20 mouse cellular contexts compared by ENCODE assay signal in the genomic region with DNA sequence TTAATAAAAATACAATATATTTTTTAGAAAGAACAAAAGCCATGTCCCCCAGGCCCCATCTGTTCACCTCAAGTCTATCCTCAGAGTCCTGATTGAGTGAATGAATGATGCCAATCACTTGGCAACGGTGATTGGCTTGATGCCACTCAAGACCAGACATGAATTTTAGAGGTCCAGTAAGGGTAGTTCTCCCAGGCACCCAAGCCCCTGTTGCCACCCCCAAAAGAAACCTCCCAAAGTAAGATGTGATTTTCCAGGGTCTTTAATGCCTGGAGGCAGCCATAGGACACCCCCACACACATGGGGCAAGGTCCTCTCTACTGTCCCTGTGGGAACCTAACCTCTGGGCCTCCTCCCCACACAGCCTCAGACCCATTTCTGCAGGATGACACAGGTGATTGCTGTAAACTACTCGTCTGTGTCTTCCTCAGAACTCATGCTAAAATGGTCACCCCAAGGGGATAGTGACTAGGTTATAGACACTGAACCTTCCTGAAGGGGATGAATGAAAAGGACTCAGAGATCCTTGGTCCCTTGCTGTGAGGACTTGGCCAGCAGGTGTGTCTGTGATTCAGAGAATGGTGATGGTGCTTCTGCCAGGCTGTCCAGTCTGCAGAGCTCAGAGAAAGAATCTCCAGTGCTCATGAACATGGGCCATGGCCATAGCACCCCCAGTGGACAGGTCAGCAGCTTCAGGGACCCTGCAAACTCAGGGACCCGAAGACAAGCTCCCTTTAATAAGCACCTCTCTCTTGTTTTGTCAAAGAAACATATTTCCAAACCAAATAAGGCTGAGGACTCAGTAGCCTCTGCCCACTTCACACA. TPM values are rescaled to one million over a fixed set of nuclear protein-coding genes. Genes with fewer than 3 reads are reported as not detected.
DNase-seq lines count a peak whose midpoint lies in the region; ATAC-seq lines count a peak whose summit lies in the region.
"Had no signal": no experiment of that assay in that cellular context is flagged by ENCODE, and none has a peak within 500 bp of the region (broad histone marks: within the 10 kb centered on the region; RNA-seq: fewer than 3 reads in every experiment).

No protein-coding gene starts in this region.

- no peaks in the 10 kb centered on the region for H3K36me3 ChIP-seq in intestine, embryonic 14.5 days (ENCODE audit: control insufficient read depth, insufficient read depth, low read length)
- no peaks in the 10 kb centered on the region for H3K36me3 ChIP-seq in intestine, embryonic 16.5 days (ENCODE audit: control insufficient read depth, insufficient read depth, low read length)
- H3K36me3 ChIP-seq: kidney, embryonic 15.5 days; limb, embryonic 12.5 days had no signal

- no peak overlapping the region for H3K9ac ChIP-seq in intestine, embryonic 14.5 days (ENCODE audit: low read length)
- H3K9ac ChIP-seq in intestine, embryonic 16.5 days (ENCODE audit: low read depth, low read length): no peak overlapping the region
- H3K9ac ChIP-seq: forebrain, postnatal 0 days; hindbrain, embryonic 14.5 days; kidney, embryonic 15.5 days; limb, embryonic 12.5 days had no signal

- no peak overlapping the region for H3K4me2 ChIP-seq in intestine, embryonic 14.5 days (ENCODE audit: low read length)
- no peak overlapping the region for H3K4me2 ChIP-seq in intestine, embryonic 16.5 days (ENCODE audit: low read depth, low read length)
- H3K4me2 ChIP-seq: hindbrain, embryonic 14.5 days; kidney, embryonic 15.5 days; limb, embryonic 12.5 days had no signal

- H3K27ac ChIP-seq in intestine, embryonic 14.5 days (ENCODE audit: low read depth): 0 out of 2 replicates have a peak overlapping the region, but pooled peaks have one; percentile 6
- no peak overlapping the region for H3K27ac ChIP-seq in intestine, embryonic 16.5 days (ENCODE audit: low read length)
- H3K27ac ChIP-seq: hindbrain, embryonic 14.5 days; limb, embryonic 12.5 days had no signal

- WGBS in intestine, embryonic 14.5 days: 57% methylated on average over 3 of the region's 3 CpGs
- WGBS in intestine, embryonic 16.5 days: 62% methylated on average over 3 of the region's 3 CpGs

- peaks cover 9% of the 10 kb centered on the region; the same call in 1 of the 2 replicates for H3K4me1 ChIP-seq in intestine, embryonic 14.5 days (replicated peaks; ENCODE audit: control insufficient read depth, insufficient read depth, low read length)
- H3K4me1 ChIP-seq in intestine, embryonic 16.5 days (ENCODE audit: control insufficient read depth, insufficient read depth, low read length): peaks cover 38% of the 10 kb centered on the region

- no peak overlapping the region for H3K4me3 ChIP-seq in intestine, embryonic 14.5 days (ENCODE audit: low read depth, low read length)
- H3K4me3 ChIP-seq in intestine, embryonic 16.5 days (ENCODE audit: low read length): no peak overlapping the region
- H3K4me3 ChIP-seq: erythroblast, embryonic 14.5 days; kidney, embryonic 15.5 days; limb, embryonic 12.5 days had no signal

- ATAC-seq in intestine, embryonic 14.5 days (replicated peaks; ENCODE audit: low FRiP score, low TSS enrichment, low read depth): no peak
- no peak for ATAC-seq in intestine, embryonic 16.5 days
- ATAC-seq: forebrain, postnatal 0 days had no signal

- DNase-seq in intestine, embryonic 14.5 days (ENCODE audit: low spot score): no peak
- peak; percentile 51 for DNase-seq in 3T3-L1 (ENCODE audit: low read depth, low spot score)
- DNase-seq in NIH3T3 (ENCODE audit: low read depth): peak; percentile 48
- DNase-seq in cerebellum, postnatal 36 days: peak; percentile 46 to 57
- no peak for DNase-seq in left cerebral cortex, adult 8-10 months (ENCODE audit: low spot score in 2 of 2)
- DNase-seq in thymus, postnatal 25 days: no peak
- DNase-seq: forebrain, postnatal 0 days; layer of hippocampus, adult 9-11 months; thymus, postnatal 36 days had no signal

- no peaks in the 10 kb centered on the region for H3K9me3 ChIP-seq in intestine, embryonic 14.5 days (ENCODE audit: control insufficient read depth, low read length)
- H3K9me3 ChIP-seq in intestine, embryonic 16.5 days (ENCODE audit: control insufficient read depth, low read length): no peaks in the 10 kb centered on the region
- H3K9me3 ChIP-seq: kidney, embryonic 15.5 days; limb, embryonic 12.5 days had no signal

- H3K27me3 ChIP-seq in intestine, embryonic 14.5 days (replicated peaks; ENCODE audit: control insufficient read depth, insufficient read depth, low read length): no peaks in the 10 kb centered on the region
- no peaks in the 10 kb centered on the region for H3K27me3 ChIP-seq in intestine, embryonic 16.5 days (replicated peaks; ENCODE audit: control insufficient read depth, insufficient read depth, low read length)
- H3K27me3 ChIP-seq: kidney, embryonic 15.5 days; limb, embryonic 12.5 days had no signal

RNA-seq across cellular contexts. Expression of a gene that starts 1.8 kb away (rescaled TPM):
- 1.1 TPM in 2 replicates for polyA plus RNA-seq in intestine, embryonic 14.5 days (2014; fragmentation: Nextera tagmentation; extraction: Ambion mirVana)
- polyA plus RNA-seq in intestine, embryonic 16.5 days (2015; fragmentation: Nextera tagmentation; extraction: Ambion mirVana): 2.2 and 2.5 TPM in 2 replicates
- 1 to 10 TPM; 1.3 to 2.1 (median 1.7) TPM for total RNA-seq in left cerebral cortex, adult 8-10 months (2022)
- total RNA-seq: CH12.LX; common myeloid progenitor, adult 5-6 weeks; megakaryocyte-erythroid progenitor cell, adult 5-6 weeks had no signal
- polyA plus RNA-seq: erythroblast, embryonic 14.5 days had no signal

RNA-seq across cellular contexts. Expression of a gene that starts 15.1 kb away (rescaled TPM):
- 3.5 and 4.3 TPM in 2 replicates for polyA plus RNA-seq in intestine, embryonic 14.5 days (2014; fragmentation: Nextera tagmentation; extraction: Ambion mirVana)
- polyA plus RNA-seq in intestine, embryonic 16.5 days (2015; fragmentation: Nextera tagmentation; extraction: Ambion mirVana): 8.9 and 9.1 TPM in 2 replicates
- 1 to 10 TPM; 4.5 to 7.3 (median 5.7) TPM for total RNA-seq in left cerebral cortex, adult 8-10 months (2022)
- polyA plus RNA-seq: erythroblast, embryonic 14.5 days had no signal

RNA-seq across cellular contexts. Expression of a gene that starts 15.8 kb away (rescaled TPM):
- polyA plus RNA-seq in intestine, embryonic 14.5 days (2014; fragmentation: Nextera tagmentation; extraction: Ambion mirVana): not detected in 2 replicates
- not detected in 2 replicates for polyA plus RNA-seq in intestine, embryonic 16.5 days (2015; fragmentation: Nextera tagmentation; extraction: Ambion mirVana)
- total RNA-seq in left cerebral cortex, adult 8-10 months (2022): not detected
- total RNA-seq: adrenal gland, postnatal 4 days; CH12.LX; common myeloid progenitor, adult 5-6 weeks; forebrain, postnatal 0 days; gastrocnemius, postnatal 14 days; megakaryocyte-erythroid progenitor cell, adult 5-6 weeks had no signal
- polyA plus RNA-seq: erythroblast, embryonic 14.5 days; forebrain, postnatal 0 days; heart, embryonic 14.5 days; hindbrain, embryonic 14.5 days; kidney, embryonic 15.5 days; limb, embryonic 12.5 days had no signal

Comparison
In these comparisons a context has a peak if more than half of its experiments do, and no peak if none do; other contexts are left out.
1. DNase-seq: peak in 3T3-L1 (single experiment), NIH3T3 (single experiment) and cerebellum, postnatal 36 days (2 of 2); none in intestine, embryonic 14.5 days (single experiment), left cerebral cortex, adult 8-10 months (0 of 2) and thymus, postnatal 25 days (single experiment).